Mouse (Mus musculus): Measurements from ENCODE around the gene Spint3.
A peak's percentile ranks its signal among the peaks of the same experiment; 100 is the strongest.
"Not testable (repeated sequence)": the region's sequence is repeated elsewhere in the genome, so short reads cannot be mapped to it uniquely, and the experiment has no call there.

Spint3 gene

GRCm38 (mm10) chr2:164573359-164573758 lies at the start of gene Spint3:
Gene Spint3 (minus strand): TSS chr2:164573459.
- DNase-seq (ENCODE audit: low read depth) = not testable (repeated sequence)

DNA sequence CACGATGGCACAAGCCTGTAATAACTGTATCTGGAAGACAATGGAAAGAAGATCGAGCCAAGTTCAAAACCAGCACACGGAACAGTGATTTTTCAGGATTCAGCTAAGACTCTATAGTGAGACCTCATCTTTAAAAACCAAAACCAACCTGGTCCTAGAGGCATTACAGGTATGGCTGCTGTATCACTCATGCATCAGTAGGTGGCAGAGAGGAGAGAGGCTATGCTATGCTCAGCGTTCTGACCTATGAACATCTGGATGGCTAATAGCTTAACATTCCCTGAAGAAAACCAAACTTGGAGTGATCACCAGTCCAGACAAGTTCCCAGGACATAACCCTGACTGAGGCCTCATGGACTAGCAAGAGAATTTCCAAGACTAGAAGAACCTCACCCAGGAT lies 48.5 kb upstream of the Spint3 start:
- no peak for DNase-seq (ENCODE audit: low read depth)

GRCm38 (mm10) chr2:164619050-164619449 lies 45.8 kb upstream of the Spint3 start:
- DNase-seq (ENCODE audit: low read depth) = no peak

DNA sequence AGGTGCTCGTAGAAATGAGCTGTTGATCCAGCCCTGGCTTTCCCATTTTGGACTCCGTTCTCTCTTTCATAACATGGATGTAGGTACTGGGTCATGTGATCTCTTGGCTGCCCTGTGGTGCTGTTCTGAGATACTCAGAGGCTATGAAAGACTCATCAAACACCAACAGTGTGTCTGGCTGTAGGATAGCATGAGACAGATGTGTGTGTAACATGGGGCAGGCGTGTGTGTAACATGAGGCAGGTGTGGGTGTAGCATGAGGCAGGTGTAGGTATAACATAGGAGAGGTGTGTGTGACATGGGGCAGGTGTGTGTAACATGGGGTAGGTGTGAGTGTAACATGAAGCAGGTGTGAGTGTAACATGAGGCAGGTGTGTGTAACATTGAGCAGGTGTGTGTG lies 42.1 kb upstream of the Spint3 start:
- no peak for DNase-seq (ENCODE audit: low read depth)

DNA sequence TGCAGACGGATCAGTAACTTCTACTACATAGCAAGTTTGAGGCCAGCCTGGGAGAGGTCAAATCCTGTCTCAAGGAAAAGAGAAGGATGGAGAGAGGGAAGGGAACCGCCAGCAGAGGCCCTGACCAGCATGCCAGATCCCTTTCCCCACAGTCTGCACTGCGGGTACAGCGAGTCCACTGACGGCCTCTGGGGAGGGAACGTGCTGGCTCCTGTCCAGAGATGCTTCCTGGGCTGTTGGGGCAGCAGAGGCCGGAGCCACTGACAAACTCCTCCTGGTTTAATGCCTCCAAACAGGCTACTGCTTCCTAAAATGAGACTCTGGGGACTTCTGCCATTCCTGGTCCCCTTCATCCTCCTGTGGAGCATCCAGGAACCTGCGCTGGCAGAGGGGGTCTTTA lies 40.2 kb upstream of the Spint3 start, which contains the start of the genes Wfdc6b and Wfdc8:
Gene Wfdc6b (plus strand): TSS at position 52 of the 400 bp plus-strand sequence.
Gene Wfdc8 (minus strand): TSS at position 156 of the 400 bp plus-strand sequence.
- not testable (repeated sequence) for DNase-seq (ENCODE audit: low read depth)

- DNase-seq (ENCODE audit: low read depth) = peak; percentile 24
These were observed 35.5 kb upstream of the Spint3 start for GRCm38 (mm10) chr2:164608781-164609180.

DNA sequence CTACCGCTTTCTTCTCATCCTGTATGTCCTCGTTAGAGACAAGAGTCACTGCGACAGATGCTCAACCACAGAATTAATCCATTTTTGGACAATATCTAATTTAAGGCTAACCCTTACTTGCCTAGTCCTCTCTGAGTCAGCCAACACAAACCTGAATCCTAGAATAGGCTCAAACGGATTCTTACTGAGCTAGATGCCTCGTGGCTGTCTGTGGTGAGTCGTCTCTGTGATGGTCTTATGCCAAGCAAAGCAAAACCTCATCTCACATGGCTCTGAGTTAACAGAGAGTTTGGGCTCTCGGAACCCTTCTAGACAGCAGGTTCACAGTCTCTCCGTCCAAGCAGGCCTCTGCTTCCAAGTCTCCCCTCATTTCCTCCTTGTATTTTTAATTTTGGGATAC lies 31.2 kb upstream of the Spint3 start:
- peak; percentile 72 for DNase-seq (ENCODE audit: low read depth)

DNA sequence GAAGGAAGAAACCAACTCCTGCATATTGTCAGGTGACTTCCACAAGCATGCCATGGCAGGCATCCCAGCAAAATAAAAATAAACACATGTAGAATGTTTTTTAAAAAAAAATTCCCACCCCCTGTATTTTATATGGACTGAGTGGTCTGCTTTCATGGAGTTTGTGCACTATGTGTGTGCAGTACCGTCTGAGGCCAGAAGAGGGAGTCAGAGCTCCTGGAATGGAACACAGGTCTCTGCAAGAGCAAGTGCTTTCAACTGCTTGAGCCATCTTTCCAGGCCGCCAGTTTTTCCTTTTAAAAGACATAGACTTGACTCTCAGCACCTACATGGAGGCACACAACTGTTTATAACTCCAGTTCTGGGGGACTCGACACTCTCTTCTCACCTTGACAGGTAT lies 30.2 kb upstream of the Spint3 start:
- DNase-seq (ENCODE audit: low read depth) = peak; percentile 30

- DNase-seq (ENCODE audit: low read depth) = no peak
These were observed 26.9 kb upstream of the Spint3 start for GRCm38 (mm10) chr2:164600179-164600578.

- DNase-seq (ENCODE audit: low read depth) = no peak
These were observed 20.2 kb upstream of the Spint3 start, which contains the start of gene Eppin for GRCm38 (mm10) chr2:164593494-164593893. Gene Eppin (minus strand): TSS chr2:164593594.

GRCm38 (mm10) chr2:164592014-164592413 lies 18.8 kb upstream of the Spint3 start:
- DNase-seq (ENCODE audit: low read depth) = peak; percentile 80

DNA sequence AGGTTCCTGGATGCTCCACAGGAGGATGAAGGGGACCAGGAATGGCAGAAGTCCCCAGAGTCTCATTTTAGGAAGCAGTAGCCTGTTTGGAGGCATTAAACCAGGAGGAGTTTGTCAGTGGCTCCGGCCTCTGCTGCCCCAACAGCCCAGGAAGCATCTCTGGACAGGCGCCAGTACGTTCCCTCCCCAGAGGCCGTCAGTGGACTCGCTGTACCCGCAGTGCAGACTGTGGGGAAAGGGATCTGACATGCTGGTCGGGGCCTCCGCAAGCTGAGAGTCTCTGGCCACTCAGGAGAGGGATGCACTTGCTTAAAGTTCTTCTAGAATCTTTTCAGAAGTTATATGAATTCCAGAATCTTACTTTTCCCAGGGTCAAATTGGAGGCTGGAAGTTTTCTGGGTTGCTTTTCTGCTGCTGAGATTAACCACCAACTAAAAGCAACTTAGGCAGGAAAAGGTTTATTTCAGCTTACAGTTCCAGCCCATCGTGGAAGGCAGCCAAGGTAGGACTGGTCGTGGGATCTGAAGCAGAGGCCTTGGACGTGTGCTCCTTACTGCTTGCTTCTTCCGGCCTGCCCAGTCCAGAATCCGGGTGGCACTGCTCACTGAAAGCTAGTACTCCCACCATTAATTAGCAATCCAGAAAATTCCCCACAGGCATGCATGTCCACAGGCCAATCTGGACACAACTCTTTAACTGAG lies 11.9 kb upstream of the Spint3 start, which contains the start of gene Wfdc6a:
Gene Wfdc6a (minus strand): TSS at position 423 of the 701 bp plus-strand sequence.
- DNase-seq (ENCODE audit: low read depth) = peak; percentile 20

DNA sequence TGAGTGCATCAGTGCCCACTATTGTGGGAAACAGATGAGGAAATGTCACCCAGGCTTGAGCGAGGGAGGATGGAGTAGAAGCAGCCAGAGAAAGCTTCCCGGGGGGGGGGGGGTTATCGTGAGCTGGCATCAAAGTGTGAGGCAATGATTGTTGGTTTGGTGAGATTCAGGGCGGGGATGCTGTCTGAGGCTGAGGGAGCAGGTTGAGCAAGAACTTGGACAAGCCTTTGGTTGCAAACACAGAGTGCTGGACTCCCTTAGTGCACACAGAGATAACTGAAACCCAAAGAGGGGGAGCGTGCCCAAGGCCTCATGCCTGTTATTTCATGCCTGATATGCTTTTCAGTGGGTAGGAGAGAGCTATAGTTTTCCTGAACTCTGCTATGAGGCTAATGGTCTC lies 5.8 kb downstream of the Spint3 start:
- DNase-seq (ENCODE audit: low read depth) = peak; percentile 14

DNA sequence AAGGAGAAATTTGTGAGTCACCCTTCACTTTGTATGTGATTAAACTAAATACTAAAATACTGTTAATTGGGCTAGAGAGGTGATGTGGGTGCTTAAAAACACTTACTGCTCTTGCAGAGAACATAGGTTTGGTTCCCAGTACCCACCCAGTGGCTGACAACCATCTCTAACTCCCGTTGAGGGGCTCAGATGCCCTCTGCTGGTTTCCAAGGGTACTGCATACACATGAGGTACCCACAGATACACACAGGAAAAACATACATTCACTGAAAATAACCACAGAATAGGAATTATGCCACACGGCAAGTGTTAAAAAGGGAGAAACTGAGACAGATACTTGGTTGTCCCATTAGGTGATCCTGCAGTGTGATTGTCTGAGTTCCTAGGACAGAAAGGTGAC lies 6.3 kb downstream of the Spint3 start:
- no peak for DNase-seq (ENCODE audit: low read depth)

- no peak for DNase-seq (ENCODE audit: low read depth)
These were observed 8.9 kb downstream of the Spint3 start for GRCm38 (mm10) chr2:164564346-164564745.

- DNase-seq (ENCODE audit: low read depth) = peak; percentile 69
These were observed 9.8 kb downstream of the Spint3 start for GRCm38 (mm10) chr2:164563339-164564038.

GRCm38 (mm10) chr2:164562391-164563188 lies 10.7 kb downstream of the Spint3 start, which contains the start of gene Wfdc2:
Gene Wfdc2 (plus strand): TSS chr2:164562413.
- DNase-seq (ENCODE audit: low read depth) = no peak

DNA sequence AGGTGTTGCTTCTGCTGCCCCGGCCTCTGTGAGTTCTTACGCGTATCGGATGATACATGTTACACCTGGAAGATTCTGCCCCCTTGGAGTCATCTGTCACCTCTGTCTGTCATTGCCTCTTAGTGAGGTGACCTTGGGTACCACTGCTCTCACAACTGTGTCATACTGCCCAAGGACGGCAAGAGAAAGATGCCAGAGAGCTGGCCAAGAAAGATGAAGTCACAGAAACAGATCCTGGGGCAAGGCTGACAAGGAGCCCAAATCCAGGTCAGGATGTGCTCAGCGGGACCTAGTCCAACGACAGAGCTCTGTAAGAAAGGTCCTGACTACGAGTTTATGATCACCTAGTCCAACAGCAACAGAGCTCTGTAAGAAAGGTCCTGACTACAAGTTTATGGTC lies 13.2 kb downstream of the Spint3 start:
- no peak for DNase-seq (ENCODE audit: low read depth)

- DNase-seq (ENCODE audit: low read depth) = no peak
These were observed 14.1 kb downstream of the Spint3 start for GRCm38 (mm10) chr2:164558991-164559645.

GRCm38 (mm10) chr2:164558426-164558825 lies 14.8 kb downstream of the Spint3 start:
- peak; percentile 52 for DNase-seq (ENCODE audit: low read depth)

DNA sequence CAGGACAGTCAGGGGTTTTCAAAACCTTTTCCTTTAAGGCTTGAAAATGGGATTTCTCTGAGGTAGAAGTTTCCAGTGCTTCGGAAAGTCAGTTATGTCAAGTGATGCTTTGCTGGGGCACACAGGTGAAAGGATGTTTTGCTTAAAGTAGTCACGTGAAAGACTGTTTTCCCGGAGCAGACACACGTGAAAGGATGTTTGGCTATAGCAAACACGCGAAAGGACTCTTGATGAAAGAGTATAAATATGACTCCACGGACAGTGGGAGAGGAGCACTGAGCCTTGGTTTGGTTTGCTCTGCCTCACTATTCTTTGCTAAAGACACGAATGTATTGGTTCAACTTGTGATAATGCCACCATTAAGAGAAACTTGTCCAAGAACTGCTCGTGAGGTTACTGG lies 21.8 kb downstream of the Spint3 start:
- DNase-seq (ENCODE audit: low read depth) = no peak

- no peak for DNase-seq (ENCODE audit: low read depth)
These were observed 22.4 kb downstream of the Spint3 start for GRCm38 (mm10) chr2:164550895-164551269.

All from NIH3T3 (cell line).